Mouse (Mus musculus) MEL (cell line): Measurements from ENCODE around the gene Zfand3. TPM values are rescaled to one million over a fixed set of nuclear protein-coding genes. Genes with fewer than 3 reads are reported as not detected.

Experiments
- DNase-seq: peaks from one replicate; pipeline ENCODE4 v3.0.0; 2011; ENCODE audit warnings: low read depth, low spot score
- H3K27ac ChIP-seq: 2 replicates; pipeline ENCODE4 v1.5.1; 2012; ENCODE audit warnings: low read depth, mild to moderate bottlenecking, control low read depth, low read length, moderate library complexity; ENCODE audit not compliant: control insufficient read depth
- H3K27me3 ChIP-seq, 2 experiments: fragments of 150-350 bp in 1 of 2; sonication (generic) in 1 of 2; 2 replicates each; pipeline ENCODE4 v1.6.1; 2012; ENCODE audit warnings: low read length in 2 of 2, mild to moderate bottlenecking in 2 of 2, improper control_type of control experiment in 1 of 2, moderate library complexity in 1 of 2; ENCODE audit not compliant: insufficient read depth in 2 of 2, control insufficient read depth in 1 of 2
- H3K36me3 ChIP-seq, 2 experiments: 2 replicates each; pipeline ENCODE4 v1.6.1; 2012 to 2014; ENCODE audit warnings: low read length in 2 of 2, improper control_type of control experiment in 1 of 2, inconsistent platforms in 1 of 2, mild to moderate bottlenecking in 1 of 2; ENCODE audit not compliant: insufficient read depth in 2 of 2, control insufficient read depth in 1 of 2
- H3K4me1 ChIP-seq, 2 experiments: fragments of 150-350 bp in 1 of 2; sonication (generic) in 1 of 2; 2 replicates each; pipeline ENCODE4 v1.6.1; 2012; ENCODE audit warnings: low read length in 2 of 2, improper control_type of control experiment in 1 of 2, mild to moderate bottlenecking in 1 of 2; ENCODE audit not compliant: insufficient read depth in 2 of 2, control insufficient read depth in 1 of 2
- H3K4me3 ChIP-seq, 2 experiments: fragments of 150-350 bp in 1 of 2; sonication (generic) in 1 of 2; 2 replicates each; pipeline ENCODE4 v1.5.1; 2012; ENCODE audit warnings: low read depth in 2 of 2, low read length in 2 of 2, mild to moderate bottlenecking in 2 of 2, moderate library complexity in 2 of 2, control low read depth in 1 of 2, improper control_type of control experiment in 1 of 2; ENCODE audit not compliant: control insufficient read depth in 1 of 2, insufficient read depth in 1 of 2
- H3K79me2 ChIP-seq: 2 replicates; pipeline ENCODE4 v1.6.1; 2012; ENCODE audit warnings: mild to moderate bottlenecking, low read length, moderate library complexity; ENCODE audit not compliant: control insufficient read depth, poor library complexity, insufficient read depth
- H3K9ac ChIP-seq: 2 replicates; pipeline ENCODE4 v1.6.1; 2012; ENCODE audit warnings: low read depth, mild to moderate bottlenecking, control low read depth, low read length, moderate library complexity; ENCODE audit not compliant: control insufficient read depth, poor library complexity, severe bottlenecking
- H3K9me3 ChIP-seq: fragments of 150-350 bp; sonication (generic); replicated peaks from 2 replicates; pipeline ENCODE4 v1.6.1; 2012; ENCODE audit warnings: mild to moderate bottlenecking, low read length, improper control_type of control experiment, moderate library complexity; ENCODE audit not compliant: insufficient read depth
- CHD1 ChIP-seq: IDR thresholded peaks from 2 replicates; pipeline ENCODE4 v1.6.1; 2012; ENCODE audit warnings: low read depth, mild to moderate bottlenecking, inconsistent platforms, low read length, improper control_type of control experiment
- CHD2 ChIP-seq: IDR thresholded peaks from 2 replicates; pipeline ENCODE4 v1.6.1; 2011; ENCODE audit warnings: low read length, improper control_type of control experiment
- E2F4 ChIP-seq: IDR thresholded peaks from 2 replicates; pipeline ENCODE4 v1.6.1; 2011; ENCODE audit warnings: low read depth, low read length, improper control_type of control experiment, borderline replicate concordance
- ELF1 ChIP-seq: IDR thresholded peaks from 2 replicates; pipeline ENCODE4 v1.6.1; 2014; ENCODE audit warnings: low read depth, mild to moderate bottlenecking, inconsistent platforms, low read length, improper control_type of control experiment, moderate library complexity
- EP300 ChIP-seq, 2 experiments: IDR thresholded peaks; 2 replicates each; pipeline ENCODE4 v1.6.1; 2011; ENCODE audit warnings: improper control_type of control experiment in 2 of 2, low read length in 2 of 2, low read depth in 1 of 2, mild to moderate bottlenecking in 1 of 2
- JUND ChIP-seq: IDR thresholded peaks from 2 replicates; pipeline ENCODE4 v1.6.1; 2011; ENCODE audit warnings: low read depth, mild to moderate bottlenecking, improper control_type of control experiment, low read length
- KAT2A ChIP-seq: conservative IDR thresholded peaks from 2 replicates; pipeline ENCODE4 v1.6.1; 2012; ENCODE audit warnings: low read depth, low read length, improper control_type of control experiment, inconsistent platforms
- MAFK ChIP-seq: IDR thresholded peaks from 2 replicates; pipeline ENCODE4 v1.6.1; 2011; ENCODE audit warnings: low read depth, mild to moderate bottlenecking, low read length, improper control_type of control experiment, borderline replicate concordance
- MEF2A ChIP-seq: IDR thresholded peaks from 2 replicates; pipeline ENCODE4 v1.6.1; 2014; ENCODE audit warnings: low read depth, mild to moderate bottlenecking, inconsistent platforms, low read length, improper control_type of control experiment; ENCODE audit not compliant: poor library complexity, insufficient replicate concordance, severe bottlenecking; ENCODE audit errors: extremely low read depth
- MXI1 ChIP-seq: IDR thresholded peaks from 2 replicates; pipeline ENCODE4 v1.6.1; 2011; ENCODE audit warnings: mild to moderate bottlenecking, low read depth, low read length, improper control_type of control experiment
- MYB ChIP-seq: IDR thresholded peaks from 2 replicates; pipeline ENCODE4 v1.6.1; 2011; ENCODE audit warnings: mild to moderate bottlenecking, low read depth, low read length, improper control_type of control experiment
- NELFE ChIP-seq: IDR thresholded peaks from 2 replicates; pipeline ENCODE4 v1.6.1; 2011; ENCODE audit warnings: low read depth, low read length, improper control_type of control experiment
- POLR2AphosphoS2 ChIP-seq: IDR thresholded peaks from 2 replicates; pipeline ENCODE4 v1.6.1; 2011; ENCODE audit warnings: low read length, improper control_type of control experiment
- POLR2AphosphoS5 ChIP-seq: IDR thresholded peaks from 2 replicates; pipeline ENCODE4 v1.6.1; 2012; ENCODE audit warnings: low read depth, borderline replicate concordance, mild to moderate bottlenecking, inconsistent platforms, low read length, moderate library complexity, mixed read lengths
- RCOR1 ChIP-seq: IDR thresholded peaks from 2 replicates; pipeline ENCODE4 v1.6.1; 2012; ENCODE audit warnings: low read depth, mild to moderate bottlenecking, inconsistent platforms, low read length, improper control_type of control experiment
- SIN3A ChIP-seq: IDR thresholded peaks from 2 replicates; pipeline ENCODE4 v1.6.1; 2012; ENCODE audit warnings: low read length, improper control_type of control experiment, inconsistent platforms
- SMC3 ChIP-seq: IDR thresholded peaks from 2 replicates; pipeline ENCODE4 v1.6.1; 2011; ENCODE audit warnings: low read depth, low read length, improper control_type of control experiment
- TBP ChIP-seq: IDR thresholded peaks from 2 replicates; pipeline ENCODE4 v1.8.0; 2011; ENCODE audit warnings: low read depth, low read length, improper control_type of control experiment
- UBTF ChIP-seq: IDR thresholded peaks from 2 replicates; pipeline ENCODE4 v1.6.1; 2012; ENCODE audit warnings: low read depth, mild to moderate bottlenecking, inconsistent platforms, low read length, improper control_type of control experiment, moderate library complexity, borderline replicate concordance; ENCODE audit not compliant: insufficient read depth
- USF1 ChIP-seq: IDR thresholded peaks from 2 replicates; pipeline ENCODE4 v1.6.1; 2014; ENCODE audit warnings: low read depth, mild to moderate bottlenecking, inconsistent platforms, low read length, improper control_type of control experiment, moderate library complexity
- USF2 ChIP-seq, 2 experiments: IDR thresholded peaks; 2 replicates each; pipeline ENCODE4 v1.6.1; 2011 to 2012; ENCODE audit warnings: improper control_type of control experiment in 2 of 2, low read length in 2 of 2, borderline replicate concordance in 1 of 2, inconsistent platforms in 1 of 2, low read depth in 1 of 2, mild to moderate bottlenecking in 1 of 2; ENCODE audit not compliant: insufficient read depth in 1 of 2
- ZC3H11A ChIP-seq: IDR thresholded peaks from 2 replicates; pipeline ENCODE4 v1.6.1; 2012; ENCODE audit warnings: low read depth, mild to moderate bottlenecking, inconsistent platforms, low read length, improper control_type of control experiment
- ZMIZ1 ChIP-seq: IDR thresholded peaks from 2 replicates; pipeline ENCODE4 v1.6.1; 2012; ENCODE audit warnings: low read depth, mild to moderate bottlenecking, inconsistent platforms, low read length, improper control_type of control experiment, moderate library complexity
- polyA plus RNA-seq, 2 experiments: library from polyadenylated mRNA; stranded (reverse) in 1 of 2; unstranded in 1 of 2; fragments of >175 nt in 1 of 2; fragments of >200 nt in 1 of 2; gene quantifications; 2 replicates each; pipeline versions ENCODE4 v1.2.1 to v1.2.4; 2012; ENCODE audit warnings: low replicate concordance in 2 of 2, low read depth in 1 of 2; ENCODE audit not compliant: insufficient read length in 2 of 2, insufficient read depth in 1 of 2, missing spikeins in 1 of 2
- total RNA-seq: library from RNA; depleted of rRNA; stranded (reverse); fragments of 300-350 nt; gene quantifications from 2 replicates; pipeline ENCODE4 v1.2.3, GENCODE M21; 2012

The Zfand3 gene
- total and polyA plus RNA-seq, 3 experiments: 28.3 to 48.8 TPM; not detected in 1

DNA sequence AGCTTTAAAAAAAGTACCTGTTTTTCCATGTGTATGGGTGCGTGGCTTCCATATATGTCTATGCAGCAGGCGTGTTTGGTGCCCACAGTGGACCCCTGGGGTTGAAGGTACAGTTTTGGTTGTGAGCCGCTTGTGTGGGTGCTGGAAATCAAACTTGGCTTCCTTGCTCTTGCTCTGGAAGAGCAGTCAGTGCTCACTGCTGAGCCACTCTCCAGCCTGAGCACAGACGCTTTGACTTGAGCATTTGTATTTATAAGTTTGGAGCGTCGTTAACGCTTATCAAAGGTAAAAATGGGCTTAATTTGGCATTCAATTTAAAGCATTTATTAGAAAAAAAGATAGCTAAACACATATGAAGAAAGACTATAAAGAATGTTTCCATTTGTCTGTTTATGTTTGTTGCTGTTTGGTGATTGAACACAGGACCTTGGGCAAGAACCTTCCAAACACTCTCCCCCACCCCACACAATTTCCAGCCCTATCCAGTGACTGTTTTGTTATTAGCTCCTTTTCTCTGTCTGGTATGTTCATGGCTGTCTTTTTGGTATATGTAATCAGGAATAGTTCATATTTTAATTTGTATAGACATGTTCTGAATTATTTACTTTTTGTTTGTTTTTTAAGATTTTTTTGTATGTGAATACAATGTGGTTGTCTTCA, 38.8 kb downstream of the Zfand3 start:
- Histone ChIP-seq H3K9me3 (no peaks in the 10 kb centered on the region), H3K4me1 (peaks cover 0 to 7% of the 10 kb centered on the region in 2 experiments; a peak in 2 of 4 replicates), H3K27ac (no peak overlapping the region), H3K36me3 (peaks cover 0 to 19% of the 10 kb centered on the region in 2 experiments; a peak in 2 of 4 replicates), H3K9ac (no peak overlapping the region), H3K4me3 (no peak overlapping the region), H3K79me2 (peaks cover 41% of the 10 kb centered on the region), H3K27me3 (no peaks in the 10 kb centered on the region)
- DNase-seq: no peak
- TF ChIP-seq MEF2A (no peak), USF2 (IDR thresholded peaks at IDR 0.05; ENCODE audit: borderline replicate concordance in 1 of 2, insufficient read depth in 1 of 2, low read depth in 1 of 2, low read length in 2 of 2) (no peak), JUND (no peak), UBTF (no peak), ELF1 (no peak), RCOR1 (no peak), NELFE (no peak), MXI1 (no peak), E2F4 (no peak), TBP (no peak), USF1 (no peak), CHD2 (no peak), KAT2A (no peak), CHD1 (no peak), MAFK (no peak)

DNA sequence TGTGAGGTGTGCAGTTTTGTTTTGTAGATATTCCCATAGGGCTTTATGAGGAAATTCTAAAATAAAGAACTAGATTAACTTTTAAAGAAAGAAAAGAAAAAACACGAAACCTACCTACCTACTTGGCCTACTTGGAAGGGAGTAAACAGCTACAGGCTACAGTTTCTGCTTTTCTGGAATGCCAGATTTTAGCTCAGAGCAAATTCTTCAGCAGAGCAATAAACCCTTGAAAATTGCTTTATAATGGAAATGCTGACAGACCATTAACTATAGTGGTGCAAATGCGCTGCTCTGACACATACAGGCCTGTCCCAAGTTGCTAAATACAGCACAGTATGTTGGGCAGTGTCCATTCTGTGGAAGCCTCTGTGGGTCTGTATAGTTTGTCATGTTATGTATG, 40.6 kb downstream of the Zfand3 start:
- Histone ChIP-seq H3K27ac (no peak overlapping the region), H3K79me2 (peaks cover 43% of the 10 kb centered on the region), H3K36me3 (peaks cover 0 to 19% of the 10 kb centered on the region in 2 experiments; a peak in 2 of 4 replicates), H3K4me3 (no peak overlapping the region), H3K27me3 (no peaks in the 10 kb centered on the region), H3K9ac (no peak overlapping the region), H3K4me1 (peaks cover 0 to 7% of the 10 kb centered on the region in 2 experiments; a peak in 2 of 4 replicates), H3K9me3 (no peaks in the 10 kb centered on the region)
- DNase-seq: no peak
- TF ChIP-seq ZMIZ1: no peak
- no peak for TF ChIP-seq ZC3H11A
- TF ChIP-seq USF1: no peak
- no peak for TF ChIP-seq CHD1
- no peak for TF ChIP-seq EP300 (IDR thresholded peaks at IDR 0.05; ENCODE audit: low read depth in 1 of 2, low read length in 2 of 2)
- TF ChIP-seq MYB: no peak
- no peak for TF ChIP-seq POLR2AphosphoS2
- TF ChIP-seq MXI1: no peak
- TF ChIP-seq ELF1: no peak
- TF ChIP-seq JUND: no peak
- TF ChIP-seq POLR2AphosphoS5: no peak
- no peak for TF ChIP-seq SMC3
- TF ChIP-seq SIN3A: no peak
